ENCODE assay signal across 10 mouse cellular contexts in the genomic region with DNA sequence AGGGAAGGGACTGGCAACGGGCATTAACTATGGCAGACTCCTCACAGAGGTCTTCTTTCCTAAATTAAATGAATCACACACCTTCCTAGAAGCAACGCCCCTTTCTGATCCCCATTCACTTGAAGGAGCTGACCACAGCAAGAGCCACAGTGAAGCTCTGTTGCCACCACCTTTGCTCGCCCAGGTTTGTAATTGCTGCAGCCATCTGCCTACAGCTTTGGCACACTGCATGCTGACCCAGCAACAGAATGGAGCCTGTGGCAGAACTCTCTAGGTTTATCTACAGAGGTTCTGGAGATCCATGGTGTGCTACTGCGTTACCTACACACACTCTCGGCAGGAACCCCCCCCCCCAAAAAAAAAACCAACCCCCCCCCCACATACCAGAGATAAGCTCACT.
"Had no signal": no experiment of that assay in that cellular context is flagged by ENCODE, and none has a peak within 500 bp of the region (broad histone marks: within the 10 kb centered on the region; RNA-seq: fewer than 3 reads in every experiment).

No protein-coding gene starts in this region.

- DNase-seq: lung, postnatal 10 days; lung, postnatal 4 days; midbrain, embryonic 14.5 days; retina, postnatal 1 day; right cerebral cortex, postnatal 25 days; right cerebral cortex, postnatal 4 days; spleen, adult 18-20 months; thymus, adult 18-20 months; thymus, postnatal 14 days; thymus, postnatal 4 days had no signal
